Mouse (Mus musculus): ENCODE measurements around the gene Tmem95.

Tmem95 gene

GRCm38 (mm10) chr11:69910781-69911560 lies 33.2 kb upstream of the Tmem95 start:
- DNase-seq = no peak

DNA sequence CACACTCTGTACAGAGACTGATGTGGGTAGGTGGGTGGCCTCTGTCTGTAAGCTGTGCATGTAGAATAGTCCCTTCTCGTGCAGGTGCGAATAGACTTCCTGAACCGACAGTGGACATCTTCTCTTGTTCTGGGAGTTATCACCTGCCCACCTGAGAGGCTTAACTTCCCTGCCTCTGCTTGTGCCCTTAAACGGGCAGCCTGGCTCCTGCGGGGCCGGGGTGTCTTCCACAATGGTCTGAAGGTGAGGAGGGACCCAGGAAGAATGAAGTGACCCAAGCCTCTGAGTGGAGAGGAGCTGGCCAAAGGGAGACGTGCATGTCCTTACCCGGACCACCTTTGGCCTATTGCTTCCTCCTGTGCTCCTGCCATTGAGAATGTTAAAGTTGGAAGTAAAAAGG lies 32.4 kb upstream of the Tmem95 start:
- no peak for DNase-seq

- no peak for DNase-seq
Measured at GRCm38 (mm10) chr11:69909174-69909573, 31.4 kb upstream of the Tmem95 start.

- DNase-seq = no peak
Measured at GRCm38 (mm10) chr11:69908645-69909044, 30.8 kb upstream of the Tmem95 start.

- DNase-seq = no peak
Measured at GRCm38 (mm10) chr11:69904311-69904710, 26.5 kb upstream of the Tmem95 start.

DNA sequence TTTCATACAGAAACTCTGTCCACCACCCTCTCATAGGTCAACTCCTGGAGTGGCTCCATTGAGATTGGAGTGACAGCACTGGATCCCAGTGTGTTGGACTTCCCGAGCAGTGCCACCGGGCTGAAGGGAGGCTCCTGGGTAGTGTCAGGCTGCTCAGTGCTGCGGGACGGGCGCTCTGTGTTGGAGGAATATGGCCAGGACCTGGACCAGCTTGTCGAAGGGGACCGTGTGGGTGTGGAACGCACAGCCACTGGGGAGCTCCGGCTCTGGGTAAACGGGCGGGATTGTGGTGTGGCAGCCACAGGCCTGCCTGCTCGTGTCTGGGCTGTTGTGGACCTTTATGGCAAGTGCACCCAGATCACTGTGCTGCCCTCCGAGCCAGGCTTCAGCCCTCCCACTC lies 25.2 kb upstream of the Tmem95 start:
- no peak for DNase-seq

DNA sequence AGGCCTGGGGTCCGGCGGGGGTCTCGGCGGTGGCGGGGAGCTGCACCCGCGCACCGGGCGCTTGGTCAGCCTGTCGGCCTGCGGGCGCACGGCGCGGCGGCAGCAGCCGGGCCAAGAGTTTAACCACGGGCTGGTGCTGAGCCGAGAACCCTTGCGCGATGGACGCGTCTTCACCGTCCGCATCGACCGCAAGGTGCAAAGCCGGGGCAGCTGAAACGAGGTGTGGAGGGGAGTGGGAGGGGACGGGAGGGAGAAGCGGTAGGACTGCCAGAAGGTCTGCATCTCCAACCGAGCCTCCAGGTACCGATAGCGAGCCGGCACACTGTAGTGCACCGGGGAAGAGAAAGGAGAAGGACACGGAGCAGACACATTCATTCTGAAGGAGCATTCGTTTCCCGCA lies 24.2 kb upstream of the Tmem95 start:
- DNase-seq = no peak

DNA sequence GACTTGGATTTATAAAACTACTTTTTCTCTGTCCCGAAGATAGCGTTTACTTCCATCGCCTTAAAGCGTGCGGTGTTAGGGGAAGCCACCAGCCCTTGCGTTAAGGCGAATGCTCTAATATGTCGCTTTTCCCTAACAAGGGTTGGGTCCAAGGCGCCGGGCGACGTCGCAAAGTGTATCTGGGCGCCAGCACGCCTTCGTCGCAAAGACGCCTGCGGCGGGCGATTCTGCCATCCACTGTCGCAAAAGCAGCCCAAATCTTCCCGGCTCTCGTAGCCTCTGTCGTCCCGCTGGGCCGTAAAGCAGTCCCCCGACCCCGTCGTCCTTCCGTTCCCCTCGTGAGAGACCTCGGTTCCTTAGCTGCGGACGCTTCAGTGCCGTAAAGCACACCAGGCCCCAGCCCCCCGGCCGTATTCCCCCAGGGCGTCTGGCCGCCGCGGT lies 23.6 kb upstream of the Tmem95 start:
- DNase-seq = peak; percentile 95

DNA sequence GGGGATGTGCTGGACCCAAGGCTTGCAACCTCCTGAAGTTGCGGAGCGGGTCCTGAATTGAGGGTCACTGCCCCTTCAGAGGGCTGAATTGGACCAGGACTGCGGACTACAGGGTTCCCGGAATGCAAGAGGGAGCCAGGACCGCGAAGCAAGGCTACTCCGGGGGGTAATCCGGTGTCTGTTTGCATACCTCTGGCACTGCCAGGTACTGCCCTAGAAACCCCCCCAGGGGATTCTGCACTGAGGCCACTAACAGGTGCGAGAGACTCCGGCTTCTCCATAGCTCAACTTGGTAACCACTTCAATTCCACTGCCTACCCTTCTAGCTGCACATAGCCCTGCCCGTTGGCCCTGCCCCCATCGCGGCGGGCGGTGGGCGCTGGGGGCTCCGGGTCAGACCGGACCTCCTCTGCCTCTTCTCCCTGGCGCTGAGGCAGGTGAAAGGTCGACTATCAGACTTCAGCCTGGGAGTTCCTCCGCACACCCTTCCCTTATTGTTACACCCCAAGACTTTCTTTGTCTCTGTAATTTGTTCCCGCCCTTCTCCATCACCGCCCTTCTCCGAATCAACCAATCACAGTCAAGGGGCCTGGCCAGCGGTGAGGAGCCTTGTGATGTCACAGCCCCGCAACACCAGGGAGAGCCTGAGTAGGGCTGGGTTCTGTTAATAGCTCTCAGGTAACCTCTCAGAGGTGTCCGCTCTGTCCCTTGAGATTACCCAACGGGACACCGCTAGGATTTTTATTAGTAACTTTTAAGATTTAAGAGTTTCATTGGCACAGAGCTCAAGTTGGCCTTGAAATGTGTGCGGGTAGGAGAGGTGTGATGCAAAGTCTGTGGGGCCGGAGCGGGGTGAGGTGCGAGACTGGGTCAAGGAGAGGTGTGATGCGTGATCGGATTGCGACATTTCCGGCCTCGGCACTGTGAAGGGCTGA lies 22.9 kb upstream of the Tmem95 start, which contains the start of the genes 2810408A11Rik and Neurl4:
2810408A11Rik (minus strand) TSS at position 517 of the 935 bp plus-strand sequence.
Neurl4 (plus strand) TSS at position 602 of the 935 bp plus-strand sequence.
- peak; percentile 93 for DNase-seq

GRCm38 (mm10) chr11:69899870-69900269 lies 22.1 kb upstream of the Tmem95 start:
- peak; percentile 50 for DNase-seq

- no peak for DNase-seq
Measured at GRCm38 (mm10) chr11:69895291-69895690, 17.5 kb upstream of the Tmem95 start, which contains the start of gene Acap1. Acap1 (minus strand) TSS chr11:69895539.

DNA sequence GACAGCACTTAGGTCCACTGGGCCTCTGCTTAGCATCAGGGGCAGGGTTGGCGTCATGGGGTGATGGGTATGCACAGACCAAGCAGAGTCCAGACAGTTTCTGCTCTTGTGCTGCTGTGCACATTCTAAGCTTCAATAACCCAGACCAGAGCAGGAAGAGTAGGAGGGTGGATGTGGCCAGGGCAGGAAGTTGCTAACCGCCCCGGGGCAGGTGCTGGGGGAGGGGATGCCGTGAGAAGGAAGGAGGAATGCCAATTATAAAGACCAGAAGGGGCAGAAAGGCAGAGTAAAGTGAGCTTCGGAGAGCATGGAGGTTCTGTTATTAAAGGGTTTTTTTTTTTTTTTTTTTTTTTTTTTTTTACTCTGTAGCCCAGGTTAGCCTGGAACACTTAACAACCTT lies 16.9 kb upstream of the Tmem95 start:
- DNase-seq = no peak

DNA sequence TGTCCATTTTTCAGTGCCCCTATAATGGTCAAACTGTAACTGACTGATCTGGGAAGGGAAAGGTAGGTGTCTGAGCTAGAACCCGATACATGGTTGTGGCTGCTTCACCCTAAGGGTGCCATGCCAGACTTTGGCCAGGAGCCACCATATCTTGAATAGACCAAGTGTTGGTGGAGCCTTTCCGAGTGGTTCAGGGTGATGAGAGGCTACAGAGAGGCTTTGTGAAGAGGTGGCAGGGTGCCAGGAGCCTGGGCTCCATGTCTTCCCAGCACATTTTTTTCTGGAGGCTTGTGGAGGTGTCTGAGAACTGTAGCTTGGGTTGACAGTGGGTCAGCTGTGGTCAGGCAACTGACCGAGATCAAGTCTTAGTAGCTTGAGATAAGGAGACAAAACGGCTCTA lies 13.7 kb upstream of the Tmem95 start:
- DNase-seq = no peak

- no peak for DNase-seq
Measured at GRCm38 (mm10) chr11:69886907-69887635, 9.3 kb upstream of the Tmem95 start.

DNA sequence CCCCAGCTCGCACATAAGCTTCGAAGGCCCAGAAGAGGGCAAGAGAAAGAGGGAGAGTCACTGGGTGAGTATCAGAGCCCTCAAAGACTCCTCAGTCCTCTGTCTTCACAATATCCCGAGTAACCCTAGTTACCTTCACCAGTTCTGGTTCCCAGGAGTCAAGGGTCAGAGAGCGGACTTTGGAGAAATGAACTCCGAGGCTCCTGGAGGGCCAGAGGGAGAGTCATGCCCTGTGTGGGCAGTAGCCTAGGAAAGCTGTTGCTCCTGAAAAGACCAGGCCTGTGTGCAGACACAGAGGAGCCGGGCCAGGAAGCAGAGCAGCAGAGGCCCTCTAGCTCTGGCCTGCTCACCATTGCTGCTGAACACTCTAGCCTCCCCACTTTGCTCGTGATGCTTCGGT lies 6.8 kb upstream of the Tmem95 start:
- DNase-seq = no peak

GRCm38 (mm10) chr11:69884240-69884639 lies 6.4 kb upstream of the Tmem95 start:
- DNase-seq = no peak

GRCm38 (mm10) chr11:69883527-69884151 lies 5.8 kb upstream of the Tmem95 start:
- no peak for DNase-seq

- no peak for DNase-seq
Measured at GRCm38 (mm10) chr11:69883066-69883465, 5.2 kb upstream of the Tmem95 start.

- no peak for DNase-seq
Measured at GRCm38 (mm10) chr11:69881787-69882670, 4.2 kb upstream of the Tmem95 start.

- DNase-seq = peak; percentile 69
Measured at GRCm38 (mm10) chr11:69880853-69881603, 3.2 kb upstream of the Tmem95 start, which contains the start of gene Kctd11. Kctd11 (minus strand) TSS chr11:69881406.

- DNase-seq = peak; percentile 62
Measured at GRCm38 (mm10) chr11:69880506-69880852, 2.7 kb upstream of the Tmem95 start.
